ENCODE assay signal across 15 mouse cellular contexts in genomic region chr11:62130685-62131295, GRCm38 (mm10).
"Had no signal": no experiment of that assay in that cellular context is flagged by ENCODE, and none has a peak within 500 bp of the region (broad histone marks: within the 10 kb centered on the region; RNA-seq: fewer than 3 reads in every experiment).

No protein-coding gene starts in this region.

- H3K9ac ChIP-seq: liver, embryonic 15.5 days; midbrain, embryonic 13.5 days; neural tube, embryonic 15.5 days; stomach, embryonic 15.5 days had no signal

- H3K4me1 ChIP-seq: limb, embryonic 10.5 days; liver, embryonic 15.5 days; stomach, embryonic 15.5 days had no signal

- H3K27me3 ChIP-seq: liver, embryonic 15.5 days; neural tube, embryonic 15.5 days; stomach, embryonic 15.5 days had no signal

- ATAC-seq: lung, postnatal 0 days; midbrain, embryonic 13.5 days had no signal

- H3K9me3 ChIP-seq: limb, embryonic 10.5 days; liver, embryonic 15.5 days; midbrain, embryonic 13.5 days; neural tube, embryonic 15.5 days; stomach, embryonic 15.5 days had no signal

- H3K4me3 ChIP-seq: left cerebral cortex, adult 2 months; limb, embryonic 10.5 days; liver, embryonic 15.5 days; midbrain, embryonic 13.5 days; neural tube, embryonic 15.5 days; stomach, embryonic 15.5 days had no signal

- H3K36me3 ChIP-seq: stomach, embryonic 15.5 days had no signal

- H3K27ac ChIP-seq: left cerebral cortex, adult 2 months; limb, embryonic 10.5 days; liver, embryonic 15.5 days; macrophage; midbrain, embryonic 13.5 days; neural tube, embryonic 15.5 days; stomach, embryonic 15.5 days had no signal

- DNase-seq: kidney, adult 18-20 months; kidney, postnatal 10 days; kidney, postnatal 4 days; lung, adult 2 months; right cerebral cortex, postnatal 4 days; spleen, adult 18-20 months; thymus, postnatal 36 days had no signal
